Mouse (Mus musculus): ENCODE data around the gene Myo19.

- TF ChIP-seq CTCF (IDR thresholded peaks at IDR 0.05; ENCODE audit: extremely low read depth, insufficient read depth, low read length) (no peak), POLR2A (IDR thresholded peaks at IDR 0.05; ENCODE audit: extremely low read depth, insufficient read depth, low read length) (no peak)
These were observed 65.9 kb downstream of the Myo19 start for GRCm38 (mm10) chr11:84945841-84946240.
